Mouse (Mus musculus) hindbrain, postnatal 0 days (tissue): Measurements from ENCODE around the gene Lrrc4c. TPM values are rescaled to one million over a fixed set of nuclear protein-coding genes. Genes with fewer than 3 reads are reported as not detected.

Experiments used
- ATAC-seq: fragments of 200-750 bp; cut with Nextera tagmentation; 2 replicates; pipeline ENCODE4 v1.8.0; 2017; ENCODE audit warnings: mild to moderate bottlenecking, moderate TSS enrichment, moderate library complexity
- DNase-seq: peaks from one replicate; pipeline ENCODE4 v3.0.0-alpha.2; 2015; ENCODE audit warnings: low spot score
- H3K27ac ChIP-seq: fragments of 300-500 bp; sonication (generic); 2 replicates; pipeline ENCODE4 v1.5.1; 2014; ENCODE audit warnings: mild to moderate bottlenecking
- H3K27me3 ChIP-seq: fragments of 300-500 bp; sonication (generic); 2 replicates; pipeline ENCODE4 v1.6.1; 2014; ENCODE audit warnings: low read length, mixed read lengths; ENCODE audit not compliant: insufficient read depth
- H3K36me3 ChIP-seq: fragments of 300-500 bp; sonication (generic); 2 replicates; pipeline ENCODE4 v1.6.1; 2014; ENCODE audit warnings: low read length, mixed read lengths; ENCODE audit not compliant: insufficient read depth
- H3K4me1 ChIP-seq: fragments of 300-500 bp; sonication (generic); 2 replicates; pipeline ENCODE4 v1.6.1; 2014; ENCODE audit warnings: antibody characterized with exemption, low read length, mixed read lengths; ENCODE audit not compliant: insufficient read depth
- H3K4me2 ChIP-seq: fragments of 300-500 bp; sonication (generic); 2 replicates; pipeline ENCODE4 v1.6.1; 2014; ENCODE audit warnings: low read depth, mild to moderate bottlenecking, low read length, moderate library complexity, mixed read lengths
- H3K4me3 ChIP-seq: fragments of 300-500 bp; sonication (generic); 2 replicates; pipeline ENCODE4 v1.5.1; 2014; ENCODE audit warnings: low read length
- H3K9ac ChIP-seq: fragments of 300-500 bp; sonication (generic); replicated peaks from 2 replicates; pipeline ENCODE4 v1.6.1; 2014; ENCODE audit warnings: mild to moderate bottlenecking, low read length, moderate library complexity, mixed read lengths
- H3K9me3 ChIP-seq: fragments of 300-500 bp; sonication (generic); 2 replicates; pipeline ENCODE4 v1.6.1; 2016; ENCODE audit warnings: low read length, mixed read lengths
- CTCF ChIP-seq: IDR thresholded peaks from 2 replicates; pipeline ENCODE4 v1.5.1; 2016; ENCODE audit warnings: antibody characterized with exemption, control low read depth, low read depth
- WGBS: fragments of 180-500 bp; shearing (Covaris S2); extraction: QIAGEN DNeasy Blood & Tissue Kit; methylation state at CpG from one replicate; pipeline ENCODE4 v1.1.7; 2014; 5-methylcytosine and 5-hydroxymethylcytosine counted together
- polyA plus RNA-seq: library from polyadenylated mRNA; unstranded; fragments of >200 nt; fragmentation: Nextera tagmentation; extraction: Ambion mirVana; gene quantifications from 2 replicates; pipeline ENCODE4 v1.2.1, GENCODE M21; 2015
- total RNA-seq: library from RNA; depleted of rRNA; stranded (reverse); fragments of >200 nt; gene quantifications from 2 replicates; pipeline ENCODE4 v1.2.3, GENCODE M21; 2014

Lrrc4c gene
- total and polyA plus RNA-seq, 2 experiments from 2014 or later = 41.5 to 52.0 TPM

DNA sequence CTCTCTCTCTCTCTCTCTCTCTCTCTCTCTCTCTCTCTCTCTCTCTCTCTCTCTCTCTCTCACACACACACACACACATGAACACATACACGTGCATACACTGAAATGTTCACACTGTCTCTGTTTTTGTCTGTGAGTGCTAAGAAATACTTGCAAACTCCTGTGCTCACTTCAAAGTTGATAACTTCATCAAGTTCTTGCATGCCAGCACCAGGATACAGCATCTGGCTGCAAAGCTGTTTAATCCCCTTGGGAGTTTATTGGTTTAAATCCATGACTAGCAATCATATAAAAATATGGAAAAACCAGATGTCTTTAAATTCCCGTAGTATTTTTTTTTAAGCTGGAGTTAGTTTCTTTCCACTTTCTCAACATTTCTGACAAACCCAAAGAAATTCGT is 1052.0 kb downstream of the Lrrc4c start:
- Histone ChIP-seq H3K9ac (no peak overlapping the region), H3K9me3 (no peaks in the 10 kb centered on the region), H3K4me3 (no peak overlapping the region), H3K4me2 (no peak overlapping the region), H3K27me3 (no peaks in the 10 kb centered on the region), H3K36me3 (no peaks in the 10 kb centered on the region), H3K27ac (no peak overlapping the region), H3K4me1 (no peaks in the 10 kb centered on the region)
- 79% methylated on average over 3 of the region's 3 CpGs for WGBS
- no peak for DNase-seq
- no peak for ATAC-seq
- TF ChIP-seq CTCF = no peak

DNA sequence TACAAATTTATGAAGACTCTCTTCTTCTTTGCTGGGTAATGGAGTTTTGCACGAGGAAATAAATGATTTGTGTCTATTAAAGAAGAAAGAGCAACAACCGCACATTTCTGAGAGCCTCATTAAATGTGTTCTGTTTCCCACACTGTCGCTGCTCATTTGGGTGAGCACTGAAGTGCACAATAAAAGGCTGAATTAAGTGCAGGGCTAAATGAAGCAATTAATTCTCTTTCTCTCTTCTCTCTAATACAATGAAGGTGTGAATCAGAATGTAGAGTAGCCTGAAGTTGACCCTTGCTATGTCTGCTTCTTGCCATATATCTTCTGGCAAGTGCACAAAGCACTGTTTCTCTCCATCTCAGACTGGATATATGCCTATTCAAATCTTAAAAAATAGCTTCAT is 1073.5 kb downstream of the Lrrc4c start:
- ATAC-seq = no peak
- Histone ChIP-seq H3K9me3 (no peaks in the 10 kb centered on the region), H3K27ac (no peak overlapping the region), H3K9ac (no peak overlapping the region), H3K4me2 (no peak overlapping the region), H3K4me1 (no peaks in the 10 kb centered on the region), H3K4me3 (no peak overlapping the region), H3K27me3 (no peaks in the 10 kb centered on the region), H3K36me3 (no peaks in the 10 kb centered on the region)
- no peak for TF ChIP-seq CTCF
- DNase-seq = no peak
- WGBS = 53% methylated on average over 3 of the region's 3 CpGs

DNA sequence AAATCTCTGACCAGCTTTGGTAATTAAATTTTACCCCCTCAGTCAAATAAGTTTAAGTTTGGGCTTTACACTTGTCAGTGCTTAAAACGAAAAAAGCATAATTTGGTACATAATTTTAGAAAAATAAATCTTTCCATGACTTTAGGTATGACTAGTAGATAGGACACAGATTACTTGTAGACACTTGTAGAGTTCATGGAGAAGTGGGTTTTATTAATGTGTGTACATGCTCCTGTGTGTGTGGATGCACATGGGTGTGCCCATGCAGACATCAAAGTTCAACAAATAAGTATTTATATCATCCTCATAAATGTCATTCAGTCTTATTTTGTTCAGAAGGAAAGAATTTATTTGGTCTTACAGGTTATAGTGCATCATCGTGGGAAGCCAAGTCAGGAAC is 1073.9 kb downstream of the Lrrc4c start:
- Histone ChIP-seq H3K4me3 (no peak overlapping the region), H3K4me1 (no peaks in the 10 kb centered on the region), H3K9me3 (no peaks in the 10 kb centered on the region), H3K27ac (no peak overlapping the region), H3K36me3 (no peaks in the 10 kb centered on the region), H3K9ac (no peak overlapping the region), H3K27me3 (no peaks in the 10 kb centered on the region), H3K4me2 (no peak overlapping the region)
- ATAC-seq (no peak), DNase-seq (no peak)
- 88% methylated on average over 2 of the region's 2 CpGs for WGBS
- no peak for TF ChIP-seq CTCF

DNA sequence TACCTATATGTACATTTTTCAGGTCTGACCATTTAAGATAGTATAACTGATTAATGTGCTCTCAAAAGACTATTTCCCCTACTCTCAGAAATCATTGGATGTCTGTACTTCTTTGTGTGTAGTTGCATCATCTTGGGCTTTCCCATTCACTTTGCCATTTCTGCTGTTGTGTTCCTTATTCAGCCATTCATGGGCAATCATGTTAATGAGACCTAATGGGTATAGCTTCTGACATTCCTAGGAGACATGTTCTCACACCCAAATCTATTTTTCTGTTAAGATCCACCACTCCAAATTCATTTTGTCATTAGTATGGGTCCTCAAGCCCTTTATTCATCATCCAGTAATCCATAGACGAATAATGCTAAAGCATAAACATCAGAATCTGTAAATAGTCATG is 1095.1 kb downstream of the Lrrc4c start:
- no peak for TF ChIP-seq CTCF
- Histone ChIP-seq H3K9ac (no peak overlapping the region), H3K36me3 (no peaks in the 10 kb centered on the region), H3K27ac (no peak overlapping the region), H3K4me1 (no peaks in the 10 kb centered on the region), H3K4me2 (no peak overlapping the region), H3K9me3 (no peaks in the 10 kb centered on the region), H3K27me3 (no peaks in the 10 kb centered on the region), H3K4me3 (no peak overlapping the region)
- DNase-seq = no peak
- no peak for ATAC-seq
- 75% methylated on average over 1 of the region's 1 CpGs for WGBS

DNA sequence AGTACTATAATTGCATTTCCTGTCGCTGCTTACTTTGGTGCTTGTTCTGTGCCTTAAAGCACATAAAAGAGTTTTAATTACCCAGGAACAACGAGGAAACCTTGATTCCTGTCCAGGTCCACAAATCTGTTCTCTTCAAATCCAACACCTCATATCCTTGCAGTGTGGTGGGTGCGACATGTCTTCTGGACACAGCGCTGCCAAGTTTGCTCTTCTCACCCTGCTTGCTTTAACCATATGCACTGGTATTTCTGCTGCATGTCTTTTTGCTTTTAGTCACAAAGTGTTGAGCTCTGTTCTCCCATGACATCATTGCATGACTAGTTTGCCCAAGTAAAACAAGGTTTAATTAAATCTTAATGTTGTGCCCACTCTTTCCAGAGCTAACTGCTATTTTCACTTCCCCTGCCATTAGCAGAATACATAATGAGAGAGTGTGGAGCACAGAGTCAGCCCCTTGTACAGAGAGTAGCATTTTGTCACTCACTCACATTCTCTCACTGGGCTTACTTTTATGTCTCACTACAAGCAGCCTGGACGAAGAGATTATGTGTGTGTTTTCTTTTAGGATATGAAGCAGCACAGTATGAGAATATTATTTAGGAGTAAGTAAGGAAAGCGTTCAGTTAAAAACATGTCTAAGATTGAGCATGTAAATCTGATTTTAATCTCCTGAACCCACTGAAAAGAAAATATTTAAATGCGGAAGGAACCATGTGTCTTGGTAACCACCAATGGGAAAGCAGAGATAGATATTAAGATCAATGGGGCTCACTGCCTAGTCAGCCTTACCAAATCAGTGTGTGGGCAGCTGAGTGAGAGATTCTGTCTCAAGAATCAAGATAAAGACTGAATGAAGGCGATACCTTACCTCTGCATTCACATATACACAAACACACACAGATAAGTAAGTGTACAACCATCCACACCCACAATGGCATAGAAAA is 1096.7 kb downstream of the Lrrc4c start:
- TF ChIP-seq CTCF = no peak
- no peak for DNase-seq
- no peaks in the 10 kb centered on the region for H3K36me3 ChIP-seq
- no peak for ATAC-seq
- H3K9ac ChIP-seq = no peak overlapping the region
- WGBS = 80% methylated on average over 8 of the region's 8 CpGs
- no peak overlapping the region for H3K4me3 ChIP-seq
- no peaks in the 10 kb centered on the region for H3K9me3 ChIP-seq
- H3K4me2 ChIP-seq = no peak overlapping the region
- no peaks in the 10 kb centered on the region for H3K4me1 ChIP-seq
- H3K27ac ChIP-seq = no peak overlapping the region
- H3K27me3 ChIP-seq = no peaks in the 10 kb centered on the region

DNA sequence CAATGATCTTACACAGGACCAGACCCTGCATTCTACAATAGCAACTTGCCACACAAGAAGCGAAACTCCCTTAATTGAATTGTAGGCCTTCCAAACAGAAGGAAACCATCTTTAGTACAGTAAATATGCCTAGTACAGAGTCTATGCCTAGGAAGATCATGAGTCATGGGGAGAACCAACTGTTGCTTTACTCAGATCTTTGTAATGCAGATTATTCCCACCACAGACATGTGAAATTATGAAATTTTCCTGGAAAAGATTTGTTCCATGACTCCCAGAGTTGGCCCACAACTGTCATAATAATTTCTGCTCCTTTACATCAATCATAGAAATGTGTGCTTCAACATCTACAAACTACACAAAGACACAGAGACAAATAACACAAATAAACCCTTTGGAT is 1116.2 kb downstream of the Lrrc4c start:
- WGBS = 96% methylated on average over 1 of the region's 1 CpGs
- TF ChIP-seq CTCF = no peak
- H3K9ac ChIP-seq = no peak overlapping the region
- no peaks in the 10 kb centered on the region for H3K27me3 ChIP-seq
- DNase-seq (no peak), ATAC-seq (no peak)
- H3K36me3 ChIP-seq = no peaks in the 10 kb centered on the region
- H3K27ac ChIP-seq = no peak overlapping the region
- no peak overlapping the region for H3K4me2 ChIP-seq
- no peak overlapping the region for H3K4me3 ChIP-seq
- H3K9me3 ChIP-seq = no peaks in the 10 kb centered on the region
- H3K4me1 ChIP-seq = no peaks in the 10 kb centered on the region

DNA sequence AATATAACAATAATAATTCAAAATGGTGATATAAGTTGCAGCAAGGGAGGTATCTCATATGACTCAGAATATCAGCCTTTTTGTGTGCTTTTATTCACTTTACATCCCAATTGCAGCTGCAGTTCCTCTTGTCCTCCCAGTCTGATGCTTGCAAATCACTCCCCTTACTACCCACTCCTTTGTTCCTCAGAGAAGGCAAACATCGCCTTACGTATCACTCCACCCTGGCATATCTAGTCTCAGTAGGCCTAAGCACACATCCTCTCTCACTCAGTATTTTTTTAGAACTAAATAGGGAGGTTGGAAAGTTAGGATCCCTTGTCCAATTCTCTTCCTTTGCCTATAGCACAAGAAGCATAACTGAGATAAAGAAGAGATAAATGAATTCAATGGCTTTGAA is 1117.6 kb downstream of the Lrrc4c start:
- H3K4me2 ChIP-seq = no peak overlapping the region
- no peaks in the 10 kb centered on the region for H3K9me3 ChIP-seq
- no peak for ATAC-seq
- H3K4me3 ChIP-seq = no peak overlapping the region
- no peak for DNase-seq
- H3K27ac ChIP-seq = no peak overlapping the region
- no peaks in the 10 kb centered on the region for H3K36me3 ChIP-seq
- H3K27me3 ChIP-seq = no peaks in the 10 kb centered on the region
- H3K9ac ChIP-seq = no peak overlapping the region
- 69% methylated on average over 2 of the region's 2 CpGs for WGBS
- no peaks in the 10 kb centered on the region for H3K4me1 ChIP-seq
- TF ChIP-seq CTCF = no peak
